Comparison of ENCODE assay signal across 9 mouse cellular contexts in the genomic region with DNA sequence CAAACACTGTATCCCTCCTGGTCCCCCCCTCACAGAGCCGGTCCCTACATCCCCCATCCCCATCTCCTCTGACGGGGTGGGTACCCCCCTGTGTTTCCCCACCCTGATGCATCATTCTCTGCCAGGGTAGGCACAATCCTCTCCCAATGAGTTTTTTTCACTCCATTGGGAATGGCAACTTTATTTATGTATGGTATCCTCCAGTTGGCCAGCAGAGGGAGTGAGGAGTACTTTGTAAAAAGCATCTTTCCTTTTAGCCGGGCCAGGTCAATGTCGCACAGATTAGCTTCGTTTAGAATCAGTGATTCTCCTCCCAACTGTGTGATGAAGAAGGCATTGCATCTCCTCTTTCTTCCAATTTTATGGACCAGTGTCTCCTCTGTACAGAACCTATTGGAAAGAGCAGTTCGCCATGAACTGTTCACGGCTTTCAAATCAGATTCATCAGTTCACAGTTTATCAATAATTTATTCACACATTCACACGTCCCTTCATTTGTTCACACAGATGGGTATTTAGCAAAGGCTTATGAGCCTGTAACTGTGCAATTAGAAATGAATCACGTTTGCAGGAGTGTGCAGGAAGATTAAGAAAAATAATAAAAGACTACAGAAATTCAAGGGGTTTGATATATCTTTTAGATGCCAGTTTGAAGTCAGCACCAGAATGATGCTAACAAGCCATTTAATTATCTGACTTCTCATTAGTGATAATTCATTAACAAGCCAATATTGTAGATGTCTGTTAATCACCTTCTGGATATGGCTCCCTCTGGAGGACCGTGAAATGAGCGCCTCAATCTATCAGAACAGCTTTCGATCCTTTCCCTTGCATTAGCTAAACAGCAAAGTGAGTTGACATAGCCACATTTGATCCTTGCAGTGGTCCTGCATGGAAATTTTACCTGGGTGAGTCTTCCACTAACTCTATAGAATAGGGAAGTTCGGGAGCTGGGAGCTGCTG.
DNase-seq lines count a peak whose midpoint lies in the region; ATAC-seq and TF ChIP-seq lines count a peak whose summit lies in the region.
"Had no signal": no experiment of that assay in that cellular context is flagged by ENCODE, and none has a peak within 500 bp of the region (broad histone marks: within the 10 kb centered on the region; RNA-seq: fewer than 3 reads in every experiment).

No protein-coding gene starts in this region.

- no peaks in the 10 kb centered on the region for H3K27me3 ChIP-seq in heart, embryonic 11.5 days (ENCODE audit: control insufficient read depth, insufficient read depth, low read length)
- H3K27me3 ChIP-seq in hindbrain, embryonic 11.5 days (ENCODE audit: control insufficient read depth, insufficient read depth, low read length) = no peaks in the 10 kb centered on the region
- H3K27me3 ChIP-seq: megakaryocyte, embryonic 14.5 days had no signal

- intact Hi-C loops in heart, postnatal 14 days (cut with DNase I) = no loop called here
- intact Hi-C loops in left cerebral cortex, adult 2 months (cut with DNase I) = loop anchor here (1.0 to 10.0 kb wide), 2 partner anchors 202 to 605 kb away; no protein-coding TSS in a partner anchor

- no peak overlapping the region for H3K4me3 ChIP-seq in heart, embryonic 11.5 days (ENCODE audit: low read depth, low read length)
- H3K4me3 ChIP-seq in hindbrain, embryonic 11.5 days (ENCODE audit: low read depth, low read length) = no peak overlapping the region
- H3K4me3 ChIP-seq in left cerebral cortex, adult 2 months = peak overlapping the region; percentile 37; the same call in 1 of the 2 replicates
- H3K4me3 ChIP-seq: megakaryocyte, embryonic 14.5 days had no signal

- no peak overlapping the region for H3K9ac ChIP-seq in heart, embryonic 11.5 days (ENCODE audit: low read depth, low read length)
- H3K9ac ChIP-seq in hindbrain, embryonic 11.5 days (ENCODE audit: low read depth, low read length) = no peak overlapping the region

- ATAC-seq in heart, embryonic 11.5 days (replicated peaks; ENCODE audit: insufficient number of reproducible peaks, low FRiP score, low TSS enrichment) = no peak
- ATAC-seq in hindbrain, embryonic 11.5 days (ENCODE audit: low FRiP score) = peak; percentile 65
- ATAC-seq in CD4-positive, CD25-positive, alpha-beta regulatory T cell, adult 4 months = no peak

- H3K4me1 ChIP-seq in heart, embryonic 11.5 days (ENCODE audit: control insufficient read depth, insufficient read depth, low read length) = no peaks in the 10 kb centered on the region
- no peaks in the 10 kb centered on the region for H3K4me1 ChIP-seq in hindbrain, embryonic 11.5 days (replicated peaks; ENCODE audit: control insufficient read depth, insufficient read depth, low read length)
- H3K4me1 ChIP-seq: megakaryocyte, embryonic 14.5 days had no signal

- H3K36me3 ChIP-seq in heart, embryonic 11.5 days (ENCODE audit: control insufficient read depth, insufficient read depth, low read length) = no peaks in the 10 kb centered on the region
- H3K36me3 ChIP-seq in hindbrain, embryonic 11.5 days (ENCODE audit: control insufficient read depth, insufficient read depth, low read length) = no peaks in the 10 kb centered on the region

- no peaks in the 10 kb centered on the region for H3K9me3 ChIP-seq in heart, embryonic 11.5 days (replicated peaks; ENCODE audit: control insufficient read depth, low read length)
- no peaks in the 10 kb centered on the region for H3K9me3 ChIP-seq in hindbrain, embryonic 11.5 days (ENCODE audit: control insufficient read depth, low read length)

- no peak overlapping the region for H3K4me2 ChIP-seq in heart, embryonic 11.5 days
- H3K4me2 ChIP-seq in hindbrain, embryonic 11.5 days (replicated peaks; ENCODE audit: low read depth, low read length) = no peak overlapping the region

- peak; percentile 71 for TF ChIP-seq CTCF in left cerebral cortex, adult 2 months (IDR thresholded peaks at IDR 0.05)

- H3K27ac ChIP-seq in heart, embryonic 11.5 days (ENCODE audit: low read depth, low read length) = no peak overlapping the region
- H3K27ac ChIP-seq in hindbrain, embryonic 11.5 days (ENCODE audit: low read depth, low read length) = no peak overlapping the region
- no peak overlapping the region for H3K27ac ChIP-seq in left cerebral cortex, adult 2 months

- peak; percentile 1 to 7 for DNase-seq in heart, postnatal 14 days
- peak; percentile 55 for DNase-seq in ZHBTc4 (ENCODE audit: low read depth, low spot score)
- peak; percentile 64 for DNase-seq in hindbrain, embryonic 11.5 days (ENCODE audit: low spot score)
- peak; percentile 41 to 43 for DNase-seq in left cerebral cortex, adult 2 months (ENCODE audit: extremely low spot score in 1 of 2, low spot score in 2 of 2)
- DNase-seq in retina, adult 2 months (ENCODE audit: low read depth, low spot score) = peak; percentile 23
- no peak for DNase-seq in B cell, adult 2 months

- 57% methylated on average over 13 of the region's 13 CpGs for WGBS in heart, embryonic 11.5 days (ENCODE audit: insufficient replicate concordance)
- 64% methylated on average over 13 of the region's 13 CpGs for WGBS in hindbrain, embryonic 11.5 days

Comparison
In these comparisons a context has a peak if more than half of its experiments do, and no peak if none do; other contexts are left out.
1. DNase-seq: peak in heart, postnatal 14 days (2 of 2), ZHBTc4 (single experiment), hindbrain, embryonic 11.5 days (single experiment), left cerebral cortex, adult 2 months (2 of 2) and retina, adult 2 months (single experiment); none in B cell, adult 2 months (0 of 2).